Mouse (Mus musculus) layer of hippocampus, adult 11-12 months (tissue): ENCODE measurements around the gene Tspan14.

Experiments used
- DNase-seq: peaks from one replicate; pipeline ENCODE4 v3.0.0; 2022; ENCODE audit warnings: low spot score

The Tspan14 gene

GRCm38 (mm10) chr14:40975127-40975721, 8.6 kb upstream of the Tspan14 start:
- DNase-seq: peak; percentile 87

DNA sequence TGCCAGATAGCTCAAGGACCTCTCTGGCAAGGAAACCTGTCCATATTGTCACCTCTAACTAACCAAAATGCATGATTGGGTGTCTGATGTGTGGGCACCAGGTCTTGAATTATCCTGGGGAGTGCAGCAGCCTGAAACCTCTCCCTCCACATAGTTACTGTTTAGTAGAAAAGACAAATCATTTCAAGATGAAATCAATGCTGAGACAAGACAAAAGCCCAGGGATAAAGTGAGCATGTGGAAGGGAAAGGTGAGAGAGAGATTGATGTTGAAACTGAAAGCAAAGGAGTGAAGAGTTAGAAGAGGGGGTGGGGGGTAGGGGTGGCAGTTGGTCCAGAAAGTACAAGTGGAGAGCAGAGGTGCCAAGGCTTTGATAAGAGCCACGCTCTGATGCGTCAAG, 1.4 kb upstream of the Tspan14 start:
- DNase-seq: no peak

DNA sequence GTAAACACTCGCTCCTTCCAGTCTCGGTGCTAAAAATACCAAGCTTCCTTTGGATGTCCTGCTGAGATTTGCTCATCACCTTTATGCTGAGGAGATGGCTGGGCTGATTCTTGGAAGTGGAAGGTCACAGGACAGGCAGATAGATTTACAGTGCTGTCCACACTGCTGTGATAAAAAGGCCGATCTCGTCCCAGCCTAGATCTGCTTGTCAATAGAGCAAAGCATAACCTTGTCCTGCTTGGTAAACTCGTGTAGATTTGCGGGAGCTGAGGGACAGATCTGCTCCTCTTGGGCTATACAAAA, 942 bp upstream of the Tspan14 start:
- DNase-seq: no peak

- peak; percentile 97 for DNase-seq
Observed at GRCm38 (mm10) chr14:40966862-40967597, 423 bp upstream of the Tspan14 start.

- no peak for DNase-seq
Observed at GRCm38 (mm10) chr14:40965507-40966356, 875 bp downstream of the Tspan14 start.

DNA sequence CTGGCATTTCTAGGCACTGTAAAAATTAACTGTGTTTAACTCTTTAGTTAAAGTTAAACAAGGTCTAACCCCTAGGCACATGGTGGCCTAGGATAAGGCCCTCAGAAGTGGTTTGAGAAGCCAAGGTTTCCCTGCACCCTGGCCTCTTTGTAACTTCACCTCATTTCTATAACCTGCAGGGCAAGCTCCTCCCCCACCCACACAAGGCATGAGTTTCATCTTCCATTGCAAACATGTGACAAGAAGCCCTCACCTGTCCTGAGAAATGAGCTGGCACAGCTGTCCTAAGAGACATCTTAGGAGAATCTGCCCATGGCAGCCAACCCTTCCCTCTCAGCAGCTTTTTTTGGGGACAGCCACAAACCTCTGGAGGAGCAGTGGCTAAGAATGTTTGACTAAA, 1.7 kb downstream of the Tspan14 start:
- DNase-seq: no peak

DNA sequence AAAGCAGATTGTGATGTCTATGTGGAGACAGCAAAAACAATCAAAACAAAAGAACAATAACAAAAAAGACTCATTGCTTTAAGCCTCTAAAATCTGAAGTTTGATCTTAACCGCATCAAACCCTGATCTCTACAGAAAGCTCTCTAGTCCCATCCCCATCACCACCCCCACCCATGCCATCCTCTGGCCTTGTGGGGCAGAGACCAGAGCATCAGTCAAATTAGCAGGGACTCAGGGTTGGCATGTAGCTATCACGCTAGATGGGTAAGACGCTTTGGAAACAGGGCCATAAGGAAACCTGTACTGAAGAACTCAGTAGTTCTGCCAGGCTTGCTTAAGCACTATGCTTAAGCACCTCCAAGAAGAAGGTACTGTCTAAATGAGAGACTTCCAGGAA, 2.4 kb downstream of the Tspan14 start:
- DNase-seq: no peak

DNA sequence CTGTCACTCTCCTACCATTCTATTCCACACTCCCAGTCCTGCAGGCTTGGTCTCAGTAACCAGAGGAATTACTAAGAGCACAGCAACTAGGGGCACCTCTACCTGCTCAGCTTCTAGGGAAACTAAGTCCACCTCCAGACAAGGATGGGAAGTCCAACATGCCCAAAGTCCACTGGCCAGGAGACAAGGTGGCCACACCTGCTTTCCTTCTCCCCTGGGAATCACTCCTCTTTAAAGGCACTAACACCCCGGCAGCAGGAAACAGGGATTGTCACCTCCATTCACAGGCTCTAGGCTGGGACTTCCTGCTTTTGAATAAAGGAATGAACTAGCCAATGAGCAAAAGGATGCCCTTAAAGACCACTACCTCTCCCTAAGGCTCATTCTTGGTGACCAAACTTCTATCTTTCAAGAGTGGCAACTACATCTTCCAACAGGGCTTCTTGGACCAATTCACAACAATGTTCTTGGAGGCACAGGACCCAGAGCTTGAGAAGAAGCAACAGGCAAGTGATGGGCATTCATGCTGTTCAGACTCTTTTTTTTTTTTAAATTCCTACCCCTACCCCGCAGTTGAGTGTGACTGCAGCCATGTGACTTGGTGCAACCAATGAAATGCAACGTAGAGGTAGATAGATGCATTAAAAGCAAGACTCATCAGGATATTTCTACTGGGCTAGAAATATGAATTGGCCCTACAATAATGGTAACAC, 3.0 kb downstream of the Tspan14 start:
- no peak for DNase-seq

DNA sequence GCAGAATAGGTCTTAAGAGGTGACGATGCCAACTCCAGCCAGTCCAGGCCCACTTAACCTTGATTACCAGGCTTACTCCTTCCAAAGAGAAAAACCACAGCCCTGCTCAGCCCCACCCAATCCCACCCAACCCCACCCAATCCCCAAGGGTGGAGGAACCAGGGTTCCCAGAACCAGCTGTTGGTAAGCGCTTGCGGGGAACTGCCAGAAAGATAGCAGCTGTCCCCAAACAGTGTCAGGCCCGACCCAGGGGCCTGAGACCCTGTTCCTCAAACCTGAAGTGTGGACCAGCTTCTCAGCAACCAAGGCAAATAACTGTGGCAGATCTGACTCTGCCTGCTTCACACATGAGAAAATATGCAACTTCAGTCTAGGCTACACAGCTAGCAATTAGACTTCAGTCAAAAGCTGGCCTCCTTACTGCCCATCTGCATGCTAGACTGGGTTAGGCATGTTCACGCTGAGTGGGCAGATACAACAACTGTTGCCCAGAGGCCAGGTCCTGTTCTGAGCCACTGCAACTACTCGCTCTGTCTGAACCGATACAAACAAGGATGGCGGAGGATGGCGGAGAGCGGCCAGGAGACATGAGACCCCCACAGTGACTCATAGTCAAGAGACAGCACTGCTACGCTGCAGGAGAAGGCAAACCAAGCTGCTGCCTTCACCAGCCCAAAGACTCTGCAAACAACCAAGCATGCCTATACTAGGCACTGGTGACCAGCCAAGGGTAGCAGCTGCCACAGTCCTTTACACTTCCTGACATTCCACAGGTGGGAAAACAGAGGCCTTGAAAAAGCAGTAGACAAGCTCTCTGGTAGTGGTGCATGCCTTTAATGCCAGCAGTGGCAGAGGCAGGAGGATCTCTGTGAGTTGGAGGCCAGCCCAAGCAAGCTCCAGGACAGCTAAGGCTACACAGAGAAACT, 4.0 kb downstream of the Tspan14 start:
- no peak for DNase-seq

DNA sequence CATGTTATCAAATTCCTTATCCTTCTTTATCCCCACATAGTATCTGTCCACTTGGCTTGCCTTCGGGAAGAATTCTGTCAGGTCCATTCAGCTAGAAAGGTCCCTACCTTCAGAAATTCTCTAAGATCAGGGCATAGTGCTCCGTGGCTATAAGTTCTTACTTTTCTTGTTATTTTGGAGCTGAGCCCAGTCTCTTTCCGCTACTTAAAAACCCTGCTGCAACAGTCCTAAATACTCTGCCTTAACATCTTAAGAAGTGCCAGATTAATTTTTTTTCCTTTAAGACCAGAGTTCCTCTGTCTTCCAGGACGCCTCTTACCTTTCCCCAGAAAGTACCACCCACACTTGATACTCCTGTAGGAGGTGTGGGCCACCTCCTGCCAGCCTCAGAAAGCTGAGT, 6.4 kb downstream of the Tspan14 start:
- no peak for DNase-seq

- DNase-seq: no peak
Observed at GRCm38 (mm10) chr14:40959586-40959985, 7.0 kb downstream of the Tspan14 start.

- no peak for DNase-seq
Observed at GRCm38 (mm10) chr14:40958986-40959381, 7.6 kb downstream of the Tspan14 start.

DNA sequence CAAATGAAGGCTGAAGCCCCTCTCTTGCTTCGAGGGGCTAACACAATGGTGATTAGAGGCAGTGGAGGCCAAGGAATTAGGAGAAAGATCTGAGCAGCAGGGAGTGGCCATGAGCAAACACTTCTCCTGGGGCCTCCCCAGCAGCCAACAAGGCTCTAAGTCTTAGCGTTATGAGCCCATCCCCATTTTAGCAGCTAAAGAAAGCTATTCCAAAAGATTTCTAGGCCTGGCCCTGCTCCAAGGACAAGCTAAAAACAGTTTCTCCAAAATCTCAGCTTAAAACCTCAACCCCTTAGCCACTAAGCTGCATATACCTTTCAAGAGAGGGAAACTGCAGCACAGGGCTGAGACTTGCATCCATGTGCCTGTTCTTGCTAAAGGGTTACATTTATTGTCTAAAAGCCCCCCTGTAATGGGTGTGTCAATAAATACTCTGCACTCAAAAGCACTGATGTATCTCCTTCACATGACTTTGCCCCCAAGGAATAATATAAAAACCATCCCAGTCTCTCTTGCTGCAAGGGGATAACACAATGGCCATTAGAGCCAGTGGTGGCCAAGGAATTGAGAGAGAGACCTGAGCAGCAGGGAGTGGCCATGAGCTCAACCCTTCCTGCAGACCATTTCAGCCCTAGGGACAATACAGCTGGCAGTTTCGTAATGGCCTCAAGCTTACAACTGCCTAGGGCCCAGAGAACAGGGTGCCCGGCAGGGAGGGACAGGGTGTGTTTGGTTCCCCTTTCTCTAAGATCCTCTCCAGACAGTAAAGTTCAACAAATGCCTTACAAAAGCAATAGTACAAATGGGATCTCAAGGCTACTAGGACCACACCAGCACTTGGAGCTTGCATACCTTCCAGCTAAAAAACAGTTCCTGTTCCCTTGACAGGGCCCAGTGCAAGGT, 8.3 kb downstream of the Tspan14 start:
- DNase-seq: no peak

DNA sequence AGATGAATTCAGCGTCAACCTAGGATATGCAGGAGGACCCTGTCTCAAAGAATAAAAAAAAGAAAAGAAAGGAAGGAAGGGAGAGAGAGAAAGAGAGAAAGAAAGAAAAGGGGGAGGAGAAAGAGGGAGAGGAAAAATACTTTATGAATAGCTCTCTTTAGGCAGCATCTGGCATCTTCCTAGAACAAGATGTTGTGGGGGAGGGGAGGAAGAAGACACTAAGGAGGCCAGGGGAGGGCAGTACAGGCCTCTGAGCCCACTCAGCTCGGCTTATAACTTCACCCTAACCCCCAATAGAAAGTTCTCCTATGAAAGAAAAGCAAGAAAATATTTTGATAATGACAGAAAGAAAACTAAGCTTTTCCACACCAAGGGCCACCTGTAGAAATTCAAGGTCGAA, 9.0 kb downstream of the Tspan14 start:
- DNase-seq: no peak

- peak; percentile 84 for DNase-seq
Observed at GRCm38 (mm10) chr14:40956252-40957146, 10.1 kb downstream of the Tspan14 start.

GRCm38 (mm10) chr14:40955596-40956251, 10.9 kb downstream of the Tspan14 start:
- DNase-seq: peak; percentile 87

DNA sequence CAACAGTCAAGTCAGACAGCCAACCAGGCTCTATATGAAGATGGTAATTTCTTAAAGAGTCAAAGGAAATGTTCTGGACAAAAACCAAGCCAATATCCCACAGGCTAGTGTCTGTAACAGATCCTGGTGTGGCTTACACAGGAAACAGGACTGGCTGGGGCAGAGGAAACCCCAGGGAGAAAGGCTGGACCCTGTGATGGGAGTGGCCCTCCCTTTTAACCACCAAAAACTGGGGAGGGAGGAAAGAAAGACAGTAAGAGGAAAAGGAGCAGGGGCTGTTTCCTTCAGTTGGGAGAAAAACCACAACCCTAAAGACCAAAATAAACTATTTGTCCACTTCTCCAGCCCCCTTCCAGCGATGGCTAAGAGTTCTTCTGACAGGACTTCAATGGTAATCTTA, 11.5 kb downstream of the Tspan14 start:
- DNase-seq: no peak

DNA sequence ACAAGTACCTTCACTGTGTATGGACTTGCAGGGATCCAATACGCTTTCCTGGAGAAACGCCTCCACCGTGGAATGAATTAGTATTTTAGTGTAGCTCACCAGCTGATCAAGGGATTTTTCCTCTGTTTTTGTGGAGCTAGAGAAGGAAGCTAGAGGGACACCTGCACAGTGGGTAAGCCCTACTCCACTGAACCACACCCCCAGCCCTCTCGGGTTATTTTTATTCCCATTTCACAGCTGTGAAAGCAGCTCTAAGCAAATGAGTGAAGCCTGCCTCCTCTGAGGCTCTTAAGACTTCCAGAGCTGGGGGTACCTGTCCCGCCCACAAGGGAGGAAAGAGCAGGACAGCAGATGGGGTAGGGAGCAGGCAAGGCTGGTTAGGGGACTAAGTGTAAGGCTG, 13.2 kb downstream of the Tspan14 start:
- no peak for DNase-seq

- no peak for DNase-seq
Observed at GRCm38 (mm10) chr14:40952715-40953114, 13.9 kb downstream of the Tspan14 start.
